26 mouse cellular contexts compared by ENCODE assay signal in the genomic region with DNA sequence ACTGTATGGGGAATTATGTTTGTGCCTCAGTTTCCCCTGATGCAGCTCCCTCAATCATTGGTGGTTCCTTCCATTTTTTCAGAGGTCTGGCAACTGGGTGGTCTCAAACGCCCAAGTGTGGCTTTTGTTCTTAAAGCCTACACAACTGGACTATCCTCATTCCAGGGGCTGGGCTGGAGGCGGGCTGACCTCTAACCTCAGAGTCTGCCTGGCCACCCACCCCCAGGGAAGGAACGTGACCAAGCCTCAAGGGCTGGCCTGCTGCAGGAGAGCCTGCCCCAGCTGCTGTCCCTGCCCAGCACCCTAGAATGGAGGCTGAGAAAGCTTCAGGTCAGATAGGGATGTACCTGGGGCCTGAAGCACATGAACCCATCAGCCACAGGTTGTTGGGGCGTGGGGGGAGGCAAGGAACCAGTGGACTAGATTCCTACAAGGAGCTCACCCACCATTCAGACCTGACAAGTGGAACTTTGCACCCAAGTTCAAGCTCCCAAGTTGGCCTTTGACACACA. TPM values are rescaled to one million over a fixed set of nuclear protein-coding genes. Genes with fewer than 3 reads are reported as not detected.
DNase-seq lines count a peak whose midpoint lies in the region; ATAC-seq and TF ChIP-seq lines count a peak whose summit lies in the region.
"Had no signal": no experiment of that assay in that cellular context is flagged by ENCODE, and none has a peak within 500 bp of the region (broad histone marks: within the 10 kb centered on the region; RNA-seq: fewer than 3 reads in every experiment).

No protein-coding gene starts in this region.

- WGBS in hindbrain, embryonic 14.5 days, result 21% methylated on average over 4 of the region's 4 CpGs
- WGBS in hindbrain, embryonic 16.5 days, result 24% methylated on average over 4 of the region's 4 CpGs
- 23% methylated on average over 4 of the region's 4 CpGs for WGBS in midbrain, embryonic 10.5 days
- WGBS in midbrain, postnatal 0 days, result 22% methylated on average over 4 of the region's 4 CpGs
- WGBS in midbrain, embryonic 14.5 days, result 17% methylated on average over 4 of the region's 4 CpGs
- 27% methylated on average over 4 of the region's 4 CpGs for WGBS in forebrain, embryonic 10.5 days

- no peak for ATAC-seq in erythroblast, adult 5-6 weeks (replicated peaks; ENCODE audit: low FRiP score, poor library complexity, severe bottlenecking)
- ATAC-seq in hindbrain, embryonic 14.5 days (ENCODE audit: low FRiP score), result no peak
- ATAC-seq in hindbrain, embryonic 16.5 days, result no peak
- ATAC-seq in midbrain, postnatal 0 days (ENCODE audit: low FRiP score), result no peak
- no peak for ATAC-seq in midbrain, embryonic 14.5 days (ENCODE audit: low FRiP score, low TSS enrichment)
- ATAC-seq: forebrain, embryonic 16.5 days; midbrain, embryonic 13.5 days had no signal

- no peak for TF ChIP-seq CTCF in midbrain, postnatal 0 days (IDR thresholded peaks at IDR 0.05)

- no peak overlapping the region for H3K27ac ChIP-seq in hindbrain, embryonic 14.5 days
- H3K27ac ChIP-seq in hindbrain, embryonic 16.5 days (ENCODE audit: low read depth, low read length), result no peak overlapping the region
- H3K27ac ChIP-seq in midbrain, embryonic 10.5 days (replicated peaks), result peak overlapping the region; percentile 24
- no peak overlapping the region for H3K27ac ChIP-seq in midbrain, postnatal 0 days (ENCODE audit: low read depth, low read length)
- no peak overlapping the region for H3K27ac ChIP-seq in midbrain, embryonic 14.5 days (replicated peaks; ENCODE audit: low read depth, low read length)
- no peak overlapping the region for H3K27ac ChIP-seq in forebrain, embryonic 10.5 days
- H3K27ac ChIP-seq: embryonic facial prominence, embryonic 13.5 days; heart, embryonic 15.5 days; kidney, postnatal 0 days; left cerebral cortex, adult 2 months; midbrain, embryonic 13.5 days; neural tube, embryonic 12.5 days had no signal

- H3K36me3 ChIP-seq in erythroblast, embryonic 14.5 days (ENCODE audit: control insufficient read depth), result peaks cover 16% of the 10 kb centered on the region
- peaks cover 22% of the 10 kb centered on the region for H3K36me3 ChIP-seq in hindbrain, embryonic 14.5 days (replicated peaks; ENCODE audit: control insufficient read depth, insufficient read depth)
- H3K36me3 ChIP-seq in hindbrain, embryonic 16.5 days (ENCODE audit: control insufficient read depth, insufficient read depth, low read length), result peaks cover 6% of the 10 kb centered on the region; the same call in 1 of the 2 replicates
- peaks cover 23% of the 10 kb centered on the region for H3K36me3 ChIP-seq in midbrain, embryonic 10.5 days
- peaks cover 7% of the 10 kb centered on the region for H3K36me3 ChIP-seq in midbrain, postnatal 0 days (ENCODE audit: insufficient read depth, low read length)
- peaks cover 14% of the 10 kb centered on the region for H3K36me3 ChIP-seq in midbrain, embryonic 14.5 days (ENCODE audit: control insufficient read depth, insufficient read depth, low read length)
- H3K36me3 ChIP-seq in forebrain, embryonic 10.5 days (replicated peaks), result peaks cover 21% of the 10 kb centered on the region

- H3K27me3 ChIP-seq in erythroblast, embryonic 14.5 days (ENCODE audit: control insufficient read depth), result peaks cover 5% of the 10 kb centered on the region; the same call in 1 of the 2 replicates
- no peaks in the 10 kb centered on the region for H3K27me3 ChIP-seq in hindbrain, embryonic 14.5 days (ENCODE audit: control insufficient read depth, insufficient read depth, low read length)
- no peaks in the 10 kb centered on the region for H3K27me3 ChIP-seq in hindbrain, embryonic 16.5 days (replicated peaks; ENCODE audit: control insufficient read depth, insufficient read depth, low read length)
- H3K27me3 ChIP-seq in midbrain, embryonic 10.5 days (ENCODE audit: low read depth, poor library complexity, severe bottlenecking), result peaks cover 15% of the 10 kb centered on the region; the same call in 1 of the 2 replicates
- no peaks in the 10 kb centered on the region for H3K27me3 ChIP-seq in midbrain, postnatal 0 days (ENCODE audit: insufficient read depth, low read length)
- H3K27me3 ChIP-seq in midbrain, embryonic 14.5 days (ENCODE audit: control insufficient read depth, insufficient read depth, low read length), result no peaks in the 10 kb centered on the region; the same call in 1 of the 2 replicates
- peaks cover 15% of the 10 kb centered on the region for H3K27me3 ChIP-seq in forebrain, embryonic 10.5 days (ENCODE audit: poor library complexity, severe bottlenecking)
- H3K27me3 ChIP-seq: embryonic facial prominence, embryonic 13.5 days; heart, embryonic 15.5 days; neural tube, embryonic 12.5 days had no signal

- 0 out of 2 replicates have a peak overlapping the region, but pooled peaks have one; percentile 7 for H3K9ac ChIP-seq in hindbrain, embryonic 14.5 days
- H3K9ac ChIP-seq in hindbrain, embryonic 16.5 days (ENCODE audit: low read depth, low read length), result no peak overlapping the region
- H3K9ac ChIP-seq in midbrain, postnatal 0 days (replicated peaks; ENCODE audit: low read length, poor library complexity, severe bottlenecking), result no peak overlapping the region
- no peak overlapping the region for H3K9ac ChIP-seq in midbrain, embryonic 14.5 days (replicated peaks; ENCODE audit: low read length)
- H3K9ac ChIP-seq: embryonic facial prominence, embryonic 13.5 days; heart, embryonic 15.5 days; neural tube, embryonic 12.5 days had no signal

- H3K4me3 ChIP-seq in erythroblast, embryonic 14.5 days (replicated peaks), result peak overlapping the region; percentile 2
- no peak overlapping the region for H3K4me3 ChIP-seq in hindbrain, embryonic 14.5 days (replicated peaks; ENCODE audit: low read length)
- H3K4me3 ChIP-seq in hindbrain, embryonic 16.5 days (ENCODE audit: low read length), result no peak overlapping the region
- H3K4me3 ChIP-seq in midbrain, embryonic 10.5 days, result no peak overlapping the region
- H3K4me3 ChIP-seq in midbrain, postnatal 0 days (ENCODE audit: low read depth, low read length), result no peak overlapping the region
- H3K4me3 ChIP-seq in midbrain, embryonic 14.5 days (replicated peaks; ENCODE audit: low read depth, low read length), result no peak overlapping the region
- H3K4me3 ChIP-seq in forebrain, embryonic 10.5 days, result no peak overlapping the region
- H3K4me3 ChIP-seq: embryonic facial prominence, embryonic 13.5 days; heart, embryonic 15.5 days; left cerebral cortex, adult 2 months; midbrain, embryonic 13.5 days; neural tube, embryonic 12.5 days had no signal

- no peak overlapping the region for H3K4me2 ChIP-seq in hindbrain, embryonic 14.5 days (replicated peaks)
- H3K4me2 ChIP-seq in hindbrain, embryonic 16.5 days (ENCODE audit: low read length), result no peak overlapping the region
- no peak overlapping the region for H3K4me2 ChIP-seq in midbrain, postnatal 0 days (ENCODE audit: low read depth, low read length, poor library complexity, severe bottlenecking)
- H3K4me2 ChIP-seq in midbrain, embryonic 14.5 days (ENCODE audit: low read length), result no peak overlapping the region
- H3K4me2 ChIP-seq: embryonic facial prominence, embryonic 13.5 days; heart, embryonic 15.5 days; midbrain, embryonic 13.5 days; neural tube, embryonic 12.5 days had no signal

- H3K4me1 ChIP-seq in erythroblast, embryonic 14.5 days (ENCODE audit: control insufficient read depth), result peaks cover 37% of the 10 kb centered on the region
- peaks cover 10% of the 10 kb centered on the region for H3K4me1 ChIP-seq in hindbrain, embryonic 14.5 days (replicated peaks; ENCODE audit: control insufficient read depth, insufficient read depth, low read length)
- peaks cover 9% of the 10 kb centered on the region for H3K4me1 ChIP-seq in hindbrain, embryonic 16.5 days (ENCODE audit: control insufficient read depth, insufficient read depth, low read depth, low read length)
- H3K4me1 ChIP-seq in midbrain, embryonic 10.5 days, result peaks cover 46% of the 10 kb centered on the region
- H3K4me1 ChIP-seq in midbrain, postnatal 0 days (ENCODE audit: insufficient read depth, low read length), result peaks cover 4% of the 10 kb centered on the region; the same call in 1 of the 2 replicates
- peaks cover 6% of the 10 kb centered on the region; the same call in 1 of the 2 replicates for H3K4me1 ChIP-seq in midbrain, embryonic 14.5 days (ENCODE audit: control insufficient read depth, insufficient read depth, low read length)
- peaks cover 39% of the 10 kb centered on the region for H3K4me1 ChIP-seq in forebrain, embryonic 10.5 days

- no peak for DNase-seq in hindbrain, embryonic 14.5 days (ENCODE audit: low spot score)
- DNase-seq in midbrain, embryonic 10.5 days (ENCODE audit: low spot score), result no peak
- DNase-seq in midbrain, postnatal 0 days (ENCODE audit: low spot score), result no peak
- DNase-seq in midbrain, embryonic 14.5 days, result no peak
- DNase-seq in forebrain, embryonic 10.5 days (ENCODE audit: extremely low spot score, low spot score), result no peak
- DNase-seq: adrenal gland, postnatal 25 days; cerebellum, adult 8-10 months; gastrocnemius, postnatal 14 days; heart, adult 18-20 months; left cerebral cortex, postnatal 4 days; lung, adult 2 months; retina, postnatal 1 day; right cerebral cortex, postnatal 25 days; spleen, adult 18-20 months had no signal

- no peaks in the 10 kb centered on the region for H3K9me3 ChIP-seq in erythroblast, embryonic 14.5 days (ENCODE audit: control insufficient read depth, low read length)
- H3K9me3 ChIP-seq in hindbrain, embryonic 14.5 days (ENCODE audit: control insufficient read depth, low read length), result no peaks in the 10 kb centered on the region
- no peaks in the 10 kb centered on the region for H3K9me3 ChIP-seq in hindbrain, embryonic 16.5 days (ENCODE audit: control insufficient read depth, low read length)
- no peaks in the 10 kb centered on the region for H3K9me3 ChIP-seq in midbrain, embryonic 10.5 days (replicated peaks)
- H3K9me3 ChIP-seq in midbrain, postnatal 0 days (ENCODE audit: low read length), result no peaks in the 10 kb centered on the region
- no peaks in the 10 kb centered on the region for H3K9me3 ChIP-seq in midbrain, embryonic 14.5 days (ENCODE audit: control insufficient read depth, low read length)
- H3K9me3 ChIP-seq in forebrain, embryonic 10.5 days, result no peaks in the 10 kb centered on the region
- H3K9me3 ChIP-seq: embryonic facial prominence, embryonic 13.5 days; heart, embryonic 15.5 days; midbrain, embryonic 13.5 days; neural tube, embryonic 12.5 days had no signal

RNA-seq across cellular contexts. Expression of a gene that starts 3.3 kb away (rescaled TPM):
- polyA plus RNA-seq in erythroblast, embryonic 14.5 days (2012), result 4.4 and 4.9 TPM in 2 replicates
- 4.0 and 7.5 TPM in 2 replicates for total RNA-seq in erythroblast, adult 5-6 weeks (2015; ENCODE audit: low replicate concordance)
- total RNA-seq in erythroblast, adult 5-6 weeks (2017; ENCODE audit: low replicate concordance), result 2.5 and 14.2 TPM in 2 replicates
- polyA plus RNA-seq in hindbrain, embryonic 14.5 days (2014; fragmentation: Nextera tagmentation; extraction: Ambion mirVana), result 91.8 and 97.8 TPM in 2 replicates
- 97.7 and 102 TPM in 2 replicates for polyA plus RNA-seq in hindbrain, embryonic 16.5 days (2015; fragmentation: Nextera tagmentation; extraction: Ambion mirVana)
- polyA plus RNA-seq in midbrain, embryonic 10.5 days (2016; fragmentation: Nextera tagmentation; extraction: Ambion mirVana), result 136 and 155 TPM in 2 replicates
- total RNA-seq in midbrain, postnatal 0 days (2014; rRNA removed), result 72.6 and 87.6 TPM in 2 replicates
- polyA plus RNA-seq in midbrain, postnatal 0 days (2015; fragmentation: Nextera tagmentation; extraction: Ambion mirVana), result 102 and 116 TPM in 2 replicates
- polyA plus RNA-seq in midbrain, embryonic 14.5 days (2014; fragmentation: Nextera tagmentation; extraction: Ambion mirVana), result 89.6 and 117 TPM in 2 replicates
- polyA plus RNA-seq in forebrain, embryonic 10.5 days (2016; fragmentation: Nextera tagmentation; extraction: Ambion mirVana), result 165 and 167 TPM in 2 replicates

RNA-seq across cellular contexts. Expression of a gene that starts 13.8 kb away (rescaled TPM):
- polyA plus RNA-seq in erythroblast, embryonic 14.5 days (2012), result 0.01 TPM in 1 of 2 replicates, not detected in the other
- not detected in 2 replicates for total RNA-seq in erythroblast, adult 5-6 weeks (2015; ENCODE audit: low replicate concordance)
- total RNA-seq in erythroblast, adult 5-6 weeks (2017; ENCODE audit: low replicate concordance), result not detected in 2 replicates
- 0.30 and 0.33 TPM in 2 replicates for polyA plus RNA-seq in hindbrain, embryonic 14.5 days (2014; fragmentation: Nextera tagmentation; extraction: Ambion mirVana)
- 0.45 and 0.46 TPM in 2 replicates for polyA plus RNA-seq in hindbrain, embryonic 16.5 days (2015; fragmentation: Nextera tagmentation; extraction: Ambion mirVana)
- 0.25 and 0.30 TPM in 2 replicates for polyA plus RNA-seq in midbrain, embryonic 10.5 days (2016; fragmentation: Nextera tagmentation; extraction: Ambion mirVana)
- 0.42 and 2.2 TPM in 2 replicates for total RNA-seq in midbrain, postnatal 0 days (2014; rRNA removed)
- 0.11 and 0.21 TPM in 2 replicates for polyA plus RNA-seq in midbrain, postnatal 0 days (2015; fragmentation: Nextera tagmentation; extraction: Ambion mirVana)
- 0.39 and 0.53 TPM in 2 replicates for polyA plus RNA-seq in midbrain, embryonic 14.5 days (2014; fragmentation: Nextera tagmentation; extraction: Ambion mirVana)
- 0.20 and 0.31 TPM in 2 replicates for polyA plus RNA-seq in forebrain, embryonic 10.5 days (2016; fragmentation: Nextera tagmentation; extraction: Ambion mirVana)
- total RNA-seq: hematopoietic stem cell, adult 5-6 weeks had no signal
- polyA plus RNA-seq: large intestine, adult 2 months; lung, adult 2 months had no signal

RNA-seq across cellular contexts. Expression of a gene that starts 27.4 kb away (rescaled TPM):
- 47.6 and 49.5 TPM in 2 replicates for polyA plus RNA-seq in erythroblast, embryonic 14.5 days (2012)
- 13.6 and 29.6 TPM in 2 replicates for total RNA-seq in erythroblast, adult 5-6 weeks (2015; ENCODE audit: low replicate concordance)
- 12.8 and 22.6 TPM in 2 replicates for total RNA-seq in erythroblast, adult 5-6 weeks (2017; ENCODE audit: low replicate concordance)
- polyA plus RNA-seq in hindbrain, embryonic 14.5 days (2014; fragmentation: Nextera tagmentation; extraction: Ambion mirVana), result 22.6 and 22.8 TPM in 2 replicates
- 11.7 and 17.4 TPM in 2 replicates for polyA plus RNA-seq in hindbrain, embryonic 16.5 days (2015; fragmentation: Nextera tagmentation; extraction: Ambion mirVana)
- polyA plus RNA-seq in midbrain, embryonic 10.5 days (2016; fragmentation: Nextera tagmentation; extraction: Ambion mirVana), result 11.0 TPM in 2 replicates
- total RNA-seq in midbrain, postnatal 0 days (2014; rRNA removed), result 134 and 172 TPM in 2 replicates
- polyA plus RNA-seq in midbrain, postnatal 0 days (2015; fragmentation: Nextera tagmentation; extraction: Ambion mirVana), result 26.2 and 29.3 TPM in 2 replicates
- polyA plus RNA-seq in midbrain, embryonic 14.5 days (2014; fragmentation: Nextera tagmentation; extraction: Ambion mirVana), result 20.7 and 28.4 TPM in 2 replicates
- 8.4 and 9.6 TPM in 2 replicates for polyA plus RNA-seq in forebrain, embryonic 10.5 days (2016; fragmentation: Nextera tagmentation; extraction: Ambion mirVana)

RNA-seq across cellular contexts. Expression of a gene that starts 29.9 kb away (rescaled TPM):
- polyA plus RNA-seq in erythroblast, embryonic 14.5 days (2012), result 1.0 and 1.4 TPM in 2 replicates
- total RNA-seq in erythroblast, adult 5-6 weeks (2015; ENCODE audit: low replicate concordance), result 6.3 and 8.8 TPM in 2 replicates
- 10.5 and 14.7 TPM in 2 replicates for total RNA-seq in erythroblast, adult 5-6 weeks (2017; ENCODE audit: low replicate concordance)
- polyA plus RNA-seq in hindbrain, embryonic 14.5 days (2014; fragmentation: Nextera tagmentation; extraction: Ambion mirVana), result 3.4 and 3.8 TPM in 2 replicates
- polyA plus RNA-seq in hindbrain, embryonic 16.5 days (2015; fragmentation: Nextera tagmentation; extraction: Ambion mirVana), result 1.6 and 1.7 TPM in 2 replicates
- 12.5 and 13.4 TPM in 2 replicates for polyA plus RNA-seq in midbrain, embryonic 10.5 days (2016; fragmentation: Nextera tagmentation; extraction: Ambion mirVana)
- total RNA-seq in midbrain, postnatal 0 days (2014; rRNA removed), result 9.0 and 9.5 TPM in 2 replicates
- polyA plus RNA-seq in midbrain, postnatal 0 days (2015; fragmentation: Nextera tagmentation; extraction: Ambion mirVana), result 3.1 and 3.3 TPM in 2 replicates
- polyA plus RNA-seq in midbrain, embryonic 14.5 days (2014; fragmentation: Nextera tagmentation; extraction: Ambion mirVana), result 2.4 and 4.0 TPM in 2 replicates
- 12.5 and 13.0 TPM in 2 replicates for polyA plus RNA-seq in forebrain, embryonic 10.5 days (2016; fragmentation: Nextera tagmentation; extraction: Ambion mirVana)

RNA-seq across cellular contexts. Expression of a gene that starts 31.7 kb away (rescaled TPM):
- 0.59 and 0.74 TPM in 2 replicates for polyA plus RNA-seq in erythroblast, embryonic 14.5 days (2012)
- 33.8 and 46.6 TPM in 2 replicates for total RNA-seq in erythroblast, adult 5-6 weeks (2015; ENCODE audit: low replicate concordance)
- 30.0 and 73.0 TPM in 2 replicates for total RNA-seq in erythroblast, adult 5-6 weeks (2017; ENCODE audit: low replicate concordance)
- polyA plus RNA-seq in hindbrain, embryonic 14.5 days (2014; fragmentation: Nextera tagmentation; extraction: Ambion mirVana), result 28.4 and 37.6 TPM in 2 replicates
- polyA plus RNA-seq in hindbrain, embryonic 16.5 days (2015; fragmentation: Nextera tagmentation; extraction: Ambion mirVana), result 30.5 and 38.9 TPM in 2 replicates
- polyA plus RNA-seq in midbrain, embryonic 10.5 days (2016; fragmentation: Nextera tagmentation; extraction: Ambion mirVana), result 198 and 199 TPM in 2 replicates
- total RNA-seq in midbrain, postnatal 0 days (2014; rRNA removed), result 14.8 and 19.5 TPM in 2 replicates
- polyA plus RNA-seq in midbrain, postnatal 0 days (2015; fragmentation: Nextera tagmentation; extraction: Ambion mirVana), result 12.6 and 12.8 TPM in 2 replicates
- 10.9 and 35.0 TPM in 2 replicates for polyA plus RNA-seq in midbrain, embryonic 14.5 days (2014; fragmentation: Nextera tagmentation; extraction: Ambion mirVana)
- polyA plus RNA-seq in forebrain, embryonic 10.5 days (2016; fragmentation: Nextera tagmentation; extraction: Ambion mirVana), result 222 and 226 TPM in 2 replicates

Comparison
In these comparisons a context has a peak if more than half of its experiments do, and no peak if none do; other contexts are left out.
1. RNA of a gene that starts 3.3 kb away (polyA plus RNA-seq): 165 to 167 TPM in forebrain, embryonic 10.5 days, 136 to 155 TPM in midbrain, embryonic 10.5 days, 102 to 116 TPM in midbrain, postnatal 0 days, 97.7 to 102 TPM in hindbrain, embryonic 16.5 days, 91.8 to 97.8 TPM in hindbrain, embryonic 14.5 days and 89.6 to 117 TPM in midbrain, embryonic 14.5 days; 4.4 to 4.9 TPM in erythroblast, embryonic 14.5 days; every median in the first group is over 10 times any median in the second.